Mouse (Mus musculus): Measurements from ENCODE around the gene Emc7. TPM values are rescaled to one million over a fixed set of nuclear protein-coding genes. Genes with fewer than 3 reads are reported as not detected.

Gene Emc7
- total RNA-seq, 2 experiments from 2014 or later: 43.8 to 45.6 TPM

DNA sequence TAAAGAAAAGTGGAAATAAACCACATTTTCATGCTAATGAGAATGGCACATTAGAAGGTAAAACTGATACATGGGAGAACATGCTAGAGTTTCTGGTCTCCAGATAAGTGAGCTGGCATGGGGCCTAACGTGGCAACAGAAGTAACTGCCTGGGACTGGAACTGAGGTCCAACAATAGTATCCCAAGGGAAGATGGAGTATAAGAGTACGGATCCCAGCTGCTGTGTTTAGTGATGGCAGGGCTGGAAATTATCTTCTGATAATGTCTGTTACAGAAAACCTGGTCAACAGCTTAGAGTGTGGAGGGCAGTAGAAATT lies 28.5 kb downstream of the Emc7 start:
- Histone ChIP-seq H3K4me3 (no peak overlapping the region), H3K27ac (peak overlapping the region; percentile 36; the same call in 1 of the 2 replicates)
- DNase-seq (ENCODE audit: low spot score in 2 of 2): no peak
- TF ChIP-seq CTCF (conservative IDR thresholded peaks at IDR 0.05): no peak

DNA sequence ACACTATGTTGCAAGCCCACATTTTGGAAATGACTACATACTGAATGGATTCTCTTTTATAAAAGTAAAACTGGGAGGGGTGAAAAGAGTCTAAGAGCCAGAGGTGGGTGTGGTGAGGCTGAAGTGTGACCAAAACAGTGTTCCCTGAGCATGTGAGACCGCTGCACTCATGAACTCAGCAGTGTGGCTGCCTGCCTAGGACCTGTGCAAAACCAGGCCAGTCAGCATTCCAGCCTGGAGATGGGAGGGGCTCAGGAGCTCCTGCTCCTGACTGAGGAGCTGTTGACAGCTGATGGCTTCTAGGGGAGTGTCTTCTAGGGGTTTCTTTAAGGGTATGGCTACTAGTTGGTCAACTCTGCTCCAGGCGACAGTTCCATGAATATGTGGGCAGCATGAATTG lies 30.1 kb downstream of the Emc7 start:
- no peak for TF ChIP-seq CTCF (conservative IDR thresholded peaks at IDR 0.05)
- H3K27ac ChIP-seq: no peak overlapping the region
- no peak overlapping the region for H3K4me3 ChIP-seq
- no peak for DNase-seq (ENCODE audit: low spot score in 2 of 2)

DNA sequence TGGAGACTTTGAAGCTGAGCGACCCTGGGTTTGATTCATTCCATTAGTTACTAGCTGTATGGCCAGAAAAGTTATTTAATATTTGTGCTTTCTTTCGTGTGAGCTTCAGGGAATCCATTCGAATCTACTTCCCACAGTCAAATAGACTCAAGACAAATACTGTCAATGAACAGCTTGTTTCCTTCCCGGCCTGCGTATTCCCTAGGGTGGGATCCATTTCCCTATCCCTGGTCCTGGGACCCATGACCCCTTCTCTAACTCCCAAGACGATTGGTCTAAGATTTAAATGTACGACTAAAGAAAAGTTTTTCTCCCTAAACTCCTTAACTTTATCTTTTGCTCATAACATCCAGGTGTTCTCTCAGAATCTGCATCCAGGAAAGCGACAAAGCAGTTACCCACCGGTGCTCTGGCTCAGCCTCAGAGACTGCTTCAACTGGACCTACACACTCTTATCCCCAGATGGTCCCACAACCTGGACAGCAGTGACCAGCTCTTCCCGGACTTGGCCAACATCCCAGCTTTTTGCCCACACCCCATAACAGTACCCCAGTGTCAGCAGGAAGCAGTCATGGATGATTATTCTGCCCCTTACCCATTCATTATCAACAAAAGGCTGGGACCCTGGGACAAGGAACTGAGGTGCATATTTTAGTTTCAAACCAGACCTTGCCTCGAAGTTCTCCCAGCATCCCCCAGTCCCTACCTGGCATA lies 35.8 kb downstream of the Emc7 start:
- no peak overlapping the region for H3K27ac ChIP-seq
- no peak for DNase-seq (ENCODE audit: low spot score in 2 of 2)
- TF ChIP-seq CTCF (conservative IDR thresholded peaks at IDR 0.05): no peak
- no peak overlapping the region for H3K4me3 ChIP-seq

DNA sequence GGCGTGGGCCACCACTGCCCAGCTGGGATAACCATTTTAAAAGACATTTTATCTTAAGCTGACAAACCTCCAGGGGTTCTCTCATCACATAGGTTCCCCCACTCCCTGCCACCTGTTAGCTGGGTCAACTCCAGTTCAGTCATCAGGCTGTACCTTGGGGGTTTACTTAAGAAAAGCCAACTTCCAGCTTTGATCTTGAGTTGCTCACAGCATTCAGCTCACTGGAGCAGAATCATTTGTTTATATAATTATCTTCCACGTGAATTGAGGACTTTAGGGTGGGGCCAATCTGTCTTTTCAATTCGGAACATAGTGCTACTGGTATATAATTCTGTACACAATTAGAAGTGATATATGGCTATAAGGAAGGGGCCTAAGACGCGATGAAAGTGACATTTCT lies 36.8 kb downstream of the Emc7 start:
- DNase-seq (ENCODE audit: low spot score in 2 of 2): no peak
- Histone ChIP-seq H3K27ac (no peak overlapping the region), H3K4me3 (no peak overlapping the region)
- TF ChIP-seq CTCF (conservative IDR thresholded peaks at IDR 0.05): no peak

DNA sequence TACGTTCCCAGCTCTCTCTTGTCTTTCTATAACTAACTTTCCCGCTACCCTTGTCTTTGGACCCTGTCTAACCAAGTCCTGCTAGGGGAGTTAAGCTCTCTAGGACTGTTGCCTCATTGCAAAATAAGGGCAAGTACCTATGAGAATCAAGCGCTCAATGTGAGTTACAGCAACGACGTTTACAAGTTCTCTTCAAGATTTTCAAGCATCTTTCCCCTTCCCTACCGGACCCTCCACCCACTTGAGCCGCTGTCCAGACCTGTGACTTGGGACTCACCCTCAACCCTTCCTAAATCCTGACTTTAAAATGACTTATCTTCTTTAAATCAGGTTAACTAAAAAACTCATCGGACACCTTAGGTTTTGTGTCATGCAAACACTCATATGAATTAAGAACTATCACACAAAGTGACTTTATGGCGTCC lies 37.6 kb downstream of the Emc7 start:
- DNase-seq (ENCODE audit: low spot score in 2 of 2): no peak
- H3K27ac ChIP-seq: peak overlapping the region; percentile 97
- H3K4me3 ChIP-seq: peak overlapping the region; percentile 72
- TF ChIP-seq CTCF (conservative IDR thresholded peaks at IDR 0.05): no peak

DNA sequence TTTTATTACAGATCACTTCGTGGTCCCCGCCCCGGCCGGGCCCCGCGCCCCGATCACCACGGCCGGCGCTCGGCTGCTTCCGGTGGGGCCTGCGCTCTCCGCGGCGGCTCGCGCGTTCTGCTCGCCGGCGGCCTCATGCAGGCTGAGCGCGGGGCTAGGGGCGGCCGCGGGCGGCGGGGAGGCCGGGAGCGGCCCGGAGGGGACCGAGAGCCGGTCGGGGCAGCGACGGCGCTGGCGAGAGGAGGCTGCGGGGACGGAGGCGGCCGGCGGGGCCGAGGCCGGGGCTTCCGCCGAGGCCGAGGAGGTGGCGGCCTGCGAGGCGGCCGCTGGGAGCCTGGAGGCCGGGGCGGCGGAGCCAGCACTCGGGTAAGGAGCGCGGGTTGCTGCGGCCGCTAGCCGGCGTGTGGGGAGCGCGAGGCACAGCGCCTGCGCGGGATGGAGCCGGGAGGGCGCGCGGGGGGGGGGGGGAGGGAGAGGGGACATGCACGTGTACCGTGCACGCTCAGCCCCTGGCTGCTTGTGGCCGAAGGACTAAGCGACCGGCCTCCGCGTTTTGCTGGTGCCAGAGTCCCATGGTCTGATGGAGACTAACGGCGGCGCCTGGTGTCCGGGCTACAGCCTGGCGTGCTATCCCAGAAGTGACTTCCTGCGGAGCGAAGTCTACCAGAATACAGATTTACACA lies 38.2 kb downstream of the Emc7 start, which contains the start of gene Aven:
Gene Aven, plus strand, starts transcription at position 109 of the 683 bp plus-strand sequence.
- Histone ChIP-seq H3K27ac (peak within 1 kb of the TSS; percentile 97), H3K4me3 (peak within 1 kb of the TSS; percentile 72)
- DNase-seq (ENCODE audit: low spot score in 2 of 2): peak; percentile 66 to 77
- peak; percentile 45 for TF ChIP-seq CTCF (conservative IDR thresholded peaks at IDR 0.05)

DNA sequence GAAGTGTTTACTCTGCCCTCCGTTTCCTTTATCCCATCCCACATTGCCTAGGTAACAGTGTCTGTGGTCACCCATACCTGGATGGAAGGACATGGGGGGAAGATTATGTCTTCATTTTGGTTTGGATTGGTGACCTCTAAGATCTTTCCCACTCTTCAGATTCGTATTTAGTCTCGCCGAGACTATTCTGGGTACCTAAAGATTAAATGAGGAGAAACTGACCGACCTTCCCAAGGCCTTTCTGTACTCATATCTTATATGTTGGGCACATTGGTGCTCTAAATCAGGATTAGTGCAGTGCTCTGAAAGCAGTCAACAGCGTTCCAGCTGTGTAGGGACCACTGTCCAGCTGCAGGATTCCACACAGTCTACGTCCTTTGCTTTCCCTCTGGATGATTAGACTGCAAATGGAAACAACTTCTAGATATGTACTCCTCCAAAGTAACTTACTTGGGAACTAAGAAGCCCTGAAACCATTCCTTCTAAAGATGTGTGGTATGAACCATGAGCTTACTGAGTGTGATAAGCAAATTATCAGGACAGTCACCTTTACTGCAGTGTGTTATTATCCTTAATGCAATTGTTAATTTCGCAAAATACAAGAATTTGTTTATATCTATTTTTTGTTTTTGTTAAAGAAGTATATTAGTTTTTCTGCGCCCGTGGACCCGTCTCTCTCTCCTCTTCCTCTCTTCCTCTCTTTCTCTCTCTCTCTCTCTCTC lies 38.9 kb downstream of the Emc7 start:
- no peak for TF ChIP-seq CTCF (conservative IDR thresholded peaks at IDR 0.05)
- Histone ChIP-seq H3K4me3 (peak overlapping the region; percentile 72), H3K27ac (peak overlapping the region; percentile 97)
- no peak for DNase-seq (ENCODE audit: low spot score in 2 of 2)

DNA sequence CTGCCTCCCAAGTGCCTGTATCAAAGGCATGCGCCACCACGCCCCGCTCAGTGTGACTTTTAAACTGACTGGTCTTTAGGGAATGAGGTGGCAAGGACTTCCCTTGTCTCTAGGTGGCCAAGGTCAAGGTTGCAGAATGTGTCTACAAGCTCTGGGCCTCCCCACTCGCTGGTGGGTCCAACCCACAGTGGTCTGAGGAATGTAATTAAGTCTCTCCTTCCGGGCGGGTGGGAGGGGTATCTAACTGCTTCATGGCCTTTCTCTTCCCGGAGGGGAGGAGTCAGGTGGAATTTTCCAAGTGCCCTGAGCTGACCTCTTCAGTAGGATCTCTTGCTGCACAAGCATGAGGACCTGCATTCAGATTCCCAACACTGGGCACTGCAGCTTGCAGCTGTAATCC lies 43.1 kb downstream of the Emc7 start:
- DNase-seq (ENCODE audit: low spot score in 2 of 2): no peak
- no peak overlapping the region for H3K27ac ChIP-seq
- H3K4me3 ChIP-seq: no peak overlapping the region
- TF ChIP-seq CTCF (conservative IDR thresholded peaks at IDR 0.05): no peak

DNA sequence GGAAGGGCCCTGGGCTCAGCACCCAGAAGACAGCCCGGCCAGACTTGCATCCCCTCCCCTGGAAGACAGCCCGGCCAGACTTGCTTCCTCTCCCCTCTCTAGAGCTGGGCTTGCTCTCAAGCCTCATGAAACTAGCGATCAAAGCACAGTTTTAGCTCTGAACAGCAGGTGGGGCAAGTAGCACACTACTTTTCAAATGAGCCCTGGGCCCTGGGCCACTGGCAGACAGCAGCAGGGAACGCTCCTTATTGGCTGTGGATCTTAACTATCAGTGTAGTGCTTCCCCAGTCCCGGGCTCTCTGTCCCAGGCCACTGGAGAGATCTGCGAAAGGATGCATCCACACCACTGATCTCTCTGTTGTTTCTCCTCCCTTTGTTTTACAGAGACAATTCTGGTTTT lies 46.4 kb downstream of the Emc7 start:
- peak; percentile 87 for TF ChIP-seq CTCF (conservative IDR thresholded peaks at IDR 0.05)

DNA sequence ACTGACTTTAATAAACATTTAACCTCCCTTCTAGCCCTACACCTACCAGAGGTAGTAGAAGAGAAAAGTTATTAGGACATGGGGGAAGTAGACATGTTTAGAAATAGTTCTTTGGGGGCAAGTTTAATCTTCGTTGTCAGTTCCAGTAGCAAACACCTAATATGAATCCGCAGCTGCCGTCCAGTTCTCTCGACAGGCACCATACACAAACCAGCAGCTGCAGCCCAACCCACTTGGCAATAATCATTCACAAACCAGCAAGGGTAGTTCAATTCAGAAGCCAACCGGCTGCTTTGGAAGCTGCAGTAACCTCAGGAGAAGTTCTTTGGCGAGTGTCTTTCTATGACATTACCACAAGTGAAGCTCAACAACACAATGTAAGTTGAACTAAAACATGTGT lies 49.2 kb downstream of the Emc7 start:
- Histone ChIP-seq H3K27ac (no peak overlapping the region), H3K4me3 (no peak overlapping the region)
- no peak for DNase-seq (ENCODE audit: low spot score in 2 of 2)
- TF ChIP-seq CTCF (conservative IDR thresholded peaks at IDR 0.05): no peak

More for the DNA sequence above, 46.4 kb downstream of the Emc7 start:
- DNase-seq (ENCODE audit: low spot score in 2 of 2): peak; percentile 78 to 81
- H3K27ac ChIP-seq: no peak overlapping the region
- H3K4me3 ChIP-seq: no peak overlapping the region

DNA sequence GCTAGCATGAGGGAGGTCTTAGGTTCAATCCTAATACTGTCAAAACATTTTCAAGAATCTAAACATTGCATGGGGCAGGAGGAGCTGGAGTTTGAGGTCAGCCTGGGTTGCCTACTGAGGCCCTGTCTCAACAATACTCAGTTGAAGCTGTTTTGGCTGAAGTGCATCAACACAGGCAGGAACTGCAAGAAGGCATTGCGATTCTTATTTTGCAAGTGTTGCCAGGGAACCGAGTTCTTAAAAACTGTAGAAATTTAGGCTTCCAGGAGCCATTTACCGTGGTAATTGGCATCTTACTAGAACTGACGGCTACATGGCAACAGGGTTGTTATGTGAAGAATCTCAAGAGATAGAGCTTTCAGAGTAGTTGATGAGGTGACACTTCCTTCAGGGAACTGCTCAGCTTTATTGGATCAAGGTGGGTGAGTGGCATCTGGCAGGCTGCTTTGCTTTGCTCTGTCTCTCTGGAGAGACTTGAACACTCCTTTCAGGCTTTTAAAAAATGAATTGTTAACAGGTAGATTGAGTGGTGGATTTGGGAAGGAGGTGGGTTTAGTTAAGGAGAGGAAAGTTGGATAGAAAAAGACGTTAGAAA lies 52.1 kb downstream of the Emc7 start:
- H3K4me3 ChIP-seq: no peak overlapping the region
- TF ChIP-seq CTCF (conservative IDR thresholded peaks at IDR 0.05): no peak

DNA sequence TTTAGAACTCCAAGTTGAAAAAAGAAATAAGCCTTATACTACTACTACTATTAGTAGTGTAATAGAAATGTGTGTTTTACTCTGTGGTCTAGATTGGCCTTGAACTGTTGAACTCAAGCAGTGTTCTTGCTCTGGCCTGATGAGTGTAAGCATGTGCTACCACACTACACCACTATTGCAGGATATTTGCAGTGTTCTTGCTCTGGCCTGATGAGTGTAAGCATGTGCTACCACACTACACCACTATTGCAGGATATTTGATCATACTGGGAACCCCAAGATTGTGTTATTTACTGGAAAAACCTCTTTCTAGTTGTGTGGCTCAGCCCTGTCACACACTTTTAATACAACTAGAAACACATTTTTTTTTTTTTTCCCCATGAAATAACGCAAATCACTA lies 52.6 kb downstream of the Emc7 start:
- DNase-seq (ENCODE audit: low spot score in 2 of 2): no peak
- TF ChIP-seq CTCF (conservative IDR thresholded peaks at IDR 0.05): no peak
- Histone ChIP-seq H3K27ac (no peak overlapping the region), H3K4me3 (no peak overlapping the region)

More for the DNA sequence above, 52.1 kb downstream of the Emc7 start:
- DNase-seq (ENCODE audit: low spot score in 2 of 2): no peak
- no peak overlapping the region for H3K27ac ChIP-seq

DNA sequence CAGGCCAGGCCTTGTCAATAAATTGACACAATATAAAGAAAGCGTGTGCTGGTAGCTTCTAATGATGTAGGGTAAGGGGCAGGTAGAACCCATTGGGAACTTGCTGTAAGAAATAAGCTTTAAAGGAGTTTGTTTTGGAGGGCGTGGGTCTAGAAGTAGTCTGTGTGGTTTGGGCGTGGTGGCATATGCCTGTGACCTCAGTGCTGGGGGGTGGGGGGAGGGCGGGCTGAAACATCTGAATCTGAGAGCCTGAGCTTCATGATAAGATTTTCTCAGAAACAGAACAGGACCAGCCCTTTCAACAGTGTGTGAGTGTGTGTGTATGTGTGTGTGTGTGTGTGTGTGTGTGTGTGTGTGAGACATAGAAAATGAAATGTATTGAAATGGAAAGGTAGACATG lies 55.3 kb downstream of the Emc7 start:
- no peak for TF ChIP-seq CTCF (conservative IDR thresholded peaks at IDR 0.05)
- H3K27ac ChIP-seq: no peak overlapping the region
- no peak overlapping the region for H3K4me3 ChIP-seq
- DNase-seq (ENCODE audit: low spot score in 2 of 2): no peak
